Mouse (Mus musculus) hindbrain, embryonic 10.5 days (tissue): ENCODE results near the gene Myrfl. TPM values are rescaled to one million over a fixed set of nuclear protein-coding genes. Genes with fewer than 3 reads are reported as not detected.

Experiments
- DNase-seq: peaks from one replicate; pipeline ENCODE4 v3.0.0-alpha.2; 2017; ENCODE audit warnings: low spot score
- H3K27ac ChIP-seq: fragments of 300-500 bp; sonication (generic); 2 replicates; pipeline ENCODE4 v1.5.1; 2016; ENCODE audit warnings: mild to moderate bottlenecking, moderate library complexity
- H3K27me3 ChIP-seq: fragments of 300-500 bp; sonication (generic); 2 replicates; pipeline ENCODE4 v1.6.1; 2016; ENCODE audit warnings: mild to moderate bottlenecking; ENCODE audit not compliant: poor library complexity, insufficient read depth, severe bottlenecking
- H3K36me3 ChIP-seq: fragments of 300-500 bp; sonication (generic); 2 replicates; pipeline ENCODE4 v1.6.1; 2016; ENCODE audit warnings: mild to moderate bottlenecking, moderate library complexity
- H3K4me1 ChIP-seq: fragments of 300-500 bp; sonication (generic); replicated peaks from 2 replicates; pipeline ENCODE4 v1.6.1; 2016; ENCODE audit warnings: mild to moderate bottlenecking
- H3K4me3 ChIP-seq: fragments of 300-500 bp; sonication (generic); 2 replicates; pipeline ENCODE4 v1.5.1; 2016; ENCODE audit warnings: mild to moderate bottlenecking, moderate library complexity
- H3K9me3 ChIP-seq: fragments of 300-500 bp; sonication (generic); 2 replicates; pipeline ENCODE4 v1.6.1; 2016; ENCODE audit warnings: mild to moderate bottlenecking, moderate library complexity
- WGBS: fragments of 180-500 bp; shearing (Covaris S2); methylation state at CpG from one replicate; pipeline ENCODE4 v1.1.7; 2016; 5-methylcytosine and 5-hydroxymethylcytosine counted together
- polyA plus RNA-seq: library from polyadenylated mRNA; unstranded; fragments of >200 nt; fragmentation: Nextera tagmentation; extraction: Ambion mirVana; gene quantifications from 2 replicates; pipeline ENCODE4 v1.2.1, GENCODE M21; 2016

Gene Myrfl
- polyA plus RNA-seq, 1 experiment from 2014 or later = 0.18 TPM

- DNase-seq = no peak
- no peaks in the 10 kb centered on the region for H3K27me3 ChIP-seq
- no peaks in the 10 kb centered on the region for H3K4me1 ChIP-seq
- no peak overlapping the region for H3K4me3 ChIP-seq
- H3K9me3 ChIP-seq = no peaks in the 10 kb centered on the region
- peaks cover 83% of the 10 kb centered on the region for H3K36me3 ChIP-seq
- WGBS = 95% methylated on average over 19 of the region's 19 CpGs
- H3K27ac ChIP-seq = no peak overlapping the region
Observed at GRCm38 (mm10) chr10:116923651-116924495, 27.2 kb upstream of the Myrfl start.

GRCm38 (mm10) chr10:116922161-116922560 is 25.4 kb upstream of the Myrfl start:
- Histone ChIP-seq H3K36me3 (peaks cover 86% of the 10 kb centered on the region), H3K4me1 (no peaks in the 10 kb centered on the region), H3K4me3 (no peak overlapping the region), H3K27ac (no peak overlapping the region), H3K27me3 (no peaks in the 10 kb centered on the region), H3K9me3 (no peaks in the 10 kb centered on the region)
- WGBS = 90% methylated on average over 15 of the region's 15 CpGs
- no peak for DNase-seq

GRCm38 (mm10) chr10:116921416-116921815 is 24.7 kb upstream of the Myrfl start:
- no peak for DNase-seq
- Histone ChIP-seq H3K27ac (no peak overlapping the region), H3K4me1 (no peaks in the 10 kb centered on the region), H3K27me3 (no peaks in the 10 kb centered on the region), H3K4me3 (no peak overlapping the region), H3K9me3 (no peaks in the 10 kb centered on the region), H3K36me3 (peaks cover 86% of the 10 kb centered on the region)
- WGBS = 92% methylated on average over 15 of the region's 15 CpGs

GRCm38 (mm10) chr10:116920641-116921040 is 23.9 kb upstream of the Myrfl start:
- WGBS = 90% methylated on average over 8 of the region's 8 CpGs
- H3K27me3 ChIP-seq = no peaks in the 10 kb centered on the region
- peaks cover 84% of the 10 kb centered on the region for H3K36me3 ChIP-seq
- no peak for DNase-seq
- H3K4me3 ChIP-seq = no peak overlapping the region
- no peaks in the 10 kb centered on the region for H3K4me1 ChIP-seq
- H3K9me3 ChIP-seq = no peaks in the 10 kb centered on the region
- H3K27ac ChIP-seq = no peak overlapping the region

GRCm38 (mm10) chr10:116919368-116920317 is 22.9 kb upstream of the Myrfl start:
- no peaks in the 10 kb centered on the region for H3K27me3 ChIP-seq
- WGBS = 86% methylated on average over 25 of the region's 25 CpGs
- peaks cover 84% of the 10 kb centered on the region for H3K36me3 ChIP-seq
- no peak for DNase-seq
- no peak overlapping the region for H3K4me3 ChIP-seq
- H3K27ac ChIP-seq = no peak overlapping the region
- H3K9me3 ChIP-seq = no peaks in the 10 kb centered on the region
- H3K4me1 ChIP-seq = no peaks in the 10 kb centered on the region

GRCm38 (mm10) chr10:116916581-116916980 is 19.9 kb upstream of the Myrfl start:
- Histone ChIP-seq H3K27me3 (no peaks in the 10 kb centered on the region), H3K27ac (no peak overlapping the region), H3K9me3 (no peaks in the 10 kb centered on the region), H3K36me3 (peaks cover 88% of the 10 kb centered on the region), H3K4me3 (no peak overlapping the region), H3K4me1 (no peaks in the 10 kb centered on the region)
- WGBS = 86% methylated on average over 8 of the region's 8 CpGs
- DNase-seq = no peak

- 94% methylated on average over 8 of the region's 8 CpGs for WGBS
- H3K4me3 ChIP-seq = no peak overlapping the region
- no peaks in the 10 kb centered on the region for H3K27me3 ChIP-seq
- no peak overlapping the region for H3K27ac ChIP-seq
- H3K4me1 ChIP-seq = no peaks in the 10 kb centered on the region
- no peak for DNase-seq
- no peaks in the 10 kb centered on the region for H3K9me3 ChIP-seq
- H3K36me3 ChIP-seq = peaks cover 89% of the 10 kb centered on the region
Observed at GRCm38 (mm10) chr10:116915286-116915685, 18.6 kb upstream of the Myrfl start.

GRCm38 (mm10) chr10:116914586-116914985 is 17.9 kb upstream of the Myrfl start:
- H3K4me1 ChIP-seq = no peaks in the 10 kb centered on the region
- no peak for DNase-seq
- WGBS = 95% methylated on average over 9 of the region's 9 CpGs
- H3K27me3 ChIP-seq = no peaks in the 10 kb centered on the region
- H3K9me3 ChIP-seq = no peaks in the 10 kb centered on the region
- no peak overlapping the region for H3K4me3 ChIP-seq
- peaks cover 95% of the 10 kb centered on the region for H3K36me3 ChIP-seq
- H3K27ac ChIP-seq = no peak overlapping the region

- H3K27ac ChIP-seq = no peak overlapping the region
- no peaks in the 10 kb centered on the region for H3K4me1 ChIP-seq
- WGBS = 93% methylated on average over 17 of the region's 17 CpGs
- H3K27me3 ChIP-seq = no peaks in the 10 kb centered on the region
- H3K4me3 ChIP-seq = no peak overlapping the region
- no peak for DNase-seq
- H3K9me3 ChIP-seq = no peaks in the 10 kb centered on the region
- peaks cover 96% of the 10 kb centered on the region for H3K36me3 ChIP-seq
Observed at GRCm38 (mm10) chr10:116913647-116914273, 17.0 kb upstream of the Myrfl start.

GRCm38 (mm10) chr10:116912850-116913249 is 16.1 kb upstream of the Myrfl start:
- no peaks in the 10 kb centered on the region for H3K9me3 ChIP-seq
- H3K4me3 ChIP-seq = no peak overlapping the region
- no peaks in the 10 kb centered on the region for H3K27me3 ChIP-seq
- peaks cover 96% of the 10 kb centered on the region for H3K36me3 ChIP-seq
- H3K27ac ChIP-seq = no peak overlapping the region
- no peak for DNase-seq
- 93% methylated on average over 9 of the region's 9 CpGs for WGBS
- H3K4me1 ChIP-seq = no peaks in the 10 kb centered on the region

GRCm38 (mm10) chr10:116908901-116909642 is 12.4 kb upstream of the Myrfl start:
- Histone ChIP-seq H3K9me3 (no peaks in the 10 kb centered on the region), H3K4me3 (no peak overlapping the region), H3K36me3 (peaks cover 98% of the 10 kb centered on the region), H3K27ac (no peak overlapping the region), H3K4me1 (no peaks in the 10 kb centered on the region), H3K27me3 (no peaks in the 10 kb centered on the region)
- 79% methylated on average over 15 of the region's 15 CpGs for WGBS
- DNase-seq = no peak

- no peaks in the 10 kb centered on the region for H3K4me1 ChIP-seq
- no peaks in the 10 kb centered on the region for H3K27me3 ChIP-seq
- no peak overlapping the region for H3K27ac ChIP-seq
- WGBS = 94% methylated on average over 9 of the region's 9 CpGs
- H3K9me3 ChIP-seq = no peaks in the 10 kb centered on the region
- no peak for DNase-seq
- no peak overlapping the region for H3K4me3 ChIP-seq
- peaks cover 87% of the 10 kb centered on the region for H3K36me3 ChIP-seq
Observed at GRCm38 (mm10) chr10:116906794-116907193, 10.1 kb upstream of the Myrfl start.
